Mouse (Mus musculus): ENCODE data around the gene Pus1.

GRCm38 (mm10) chr5:110783150-110783549 is 2.7 kb upstream of the Pus1 start:
- no peak for TF ChIP-seq CTCF (IDR thresholded peaks at IDR 0.05; ENCODE audit: control insufficient read depth, insufficient read depth, insufficient replicate concordance, low read depth, low read length)
- TF ChIP-seq POLR2A (IDR thresholded peaks at IDR 0.05; ENCODE audit: control insufficient read depth, low read depth, low read length) = no peak
